Mouse (Mus musculus) CD4-positive, CD25-positive, alpha-beta regulatory T cell, adult 2 months (primary cell): ENCODE results near the gene Ints13.

ENCODE experiments used
- DNase-seq: peaks from one replicate; pipeline ENCODE4 v3.0.0-alpha.2; 2012; ENCODE audit warnings: low read depth, low spot score

Gene Ints13

GRCm38 (mm10) chr6:146540386-146540785 lies 37.2 kb downstream of the Ints13 start:
- no peak for DNase-seq

GRCm38 (mm10) chr6:146538661-146539060 lies 39.0 kb downstream of the Ints13 start:
- no peak for DNase-seq

DNA sequence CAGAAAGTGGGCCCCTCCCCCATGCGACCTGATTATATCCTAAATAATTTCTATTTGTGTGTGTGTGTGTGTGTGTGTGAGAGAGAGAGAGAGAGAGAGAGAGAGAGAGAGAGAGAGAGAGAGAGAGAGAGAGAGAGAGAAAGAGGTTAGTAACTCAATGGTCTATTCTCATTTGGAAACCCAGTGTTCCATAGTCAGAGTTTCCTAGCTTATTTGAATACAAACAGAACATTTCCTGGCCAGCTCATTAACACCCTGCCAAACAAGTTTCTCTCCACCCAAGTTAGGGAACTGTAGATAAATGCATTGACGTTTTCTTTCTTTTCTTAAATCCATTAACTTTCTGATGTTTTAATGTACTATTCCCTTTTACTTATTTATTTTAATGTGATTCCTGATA lies 39.6 kb downstream of the Ints13 start:
- DNase-seq: no peak

GRCm38 (mm10) chr6:146537111-146537510 lies 40.5 kb downstream of the Ints13 start:
- DNase-seq: no peak

- DNase-seq: no peak
Measured at GRCm38 (mm10) chr6:146535501-146535900, 42.1 kb downstream of the Ints13 start.

GRCm38 (mm10) chr6:146533146-146533545 lies 44.5 kb downstream of the Ints13 start:
- DNase-seq: no peak

DNA sequence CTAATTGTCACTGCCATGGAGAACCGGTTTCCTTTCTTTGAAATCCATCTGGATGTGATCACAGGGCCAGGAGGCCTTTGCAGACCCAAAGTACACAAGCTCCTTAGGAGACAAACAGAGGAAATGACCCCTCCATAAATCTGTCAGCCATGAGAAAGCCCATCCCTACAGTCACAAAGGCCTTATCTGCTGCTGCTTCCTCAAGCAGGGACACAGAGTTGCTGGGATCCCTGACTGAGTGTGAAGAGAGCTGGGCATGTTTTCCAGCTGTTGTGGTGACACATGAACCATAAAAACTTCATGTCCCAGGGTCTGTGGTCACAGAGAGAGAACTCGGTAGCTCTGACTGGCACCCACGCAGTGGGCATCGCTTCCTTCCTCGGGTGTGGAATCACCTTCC lies 46.9 kb downstream of the Ints13 start:
- DNase-seq: no peak

GRCm38 (mm10) chr6:146530363-146530762 lies 47.3 kb downstream of the Ints13 start:
- DNase-seq: no peak

- DNase-seq: no peak
Measured at GRCm38 (mm10) chr6:146527537-146527936, 50.1 kb downstream of the Ints13 start.

DNA sequence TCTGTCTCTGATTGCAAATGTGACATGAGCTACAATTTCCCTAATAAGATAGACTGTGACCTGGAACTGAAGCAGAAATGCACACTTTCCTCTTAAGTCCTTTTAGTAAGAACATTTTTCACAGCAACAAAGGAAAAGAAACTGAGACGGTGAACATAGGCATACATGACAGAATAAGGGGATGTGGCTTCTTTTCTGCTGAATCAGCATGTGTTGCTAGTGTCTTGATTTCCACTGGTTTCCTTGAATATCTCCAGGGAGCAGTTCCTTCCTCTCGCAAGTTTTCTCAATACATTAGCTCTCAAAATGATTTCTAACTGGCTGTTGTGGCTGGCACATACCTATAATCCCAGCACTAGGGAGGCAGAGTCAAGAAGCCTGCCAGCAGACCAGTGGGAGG lies 52.1 kb downstream of the Ints13 start:
- no peak for DNase-seq

GRCm38 (mm10) chr6:146521456-146522245 lies 56.0 kb downstream of the Ints13 start:
- DNase-seq: peak; percentile 66

- DNase-seq: no peak
Measured at GRCm38 (mm10) chr6:146519019-146519418, 58.6 kb downstream of the Ints13 start.

GRCm38 (mm10) chr6:146515936-146516335 lies 61.7 kb downstream of the Ints13 start:
- DNase-seq: peak; percentile 14

DNA sequence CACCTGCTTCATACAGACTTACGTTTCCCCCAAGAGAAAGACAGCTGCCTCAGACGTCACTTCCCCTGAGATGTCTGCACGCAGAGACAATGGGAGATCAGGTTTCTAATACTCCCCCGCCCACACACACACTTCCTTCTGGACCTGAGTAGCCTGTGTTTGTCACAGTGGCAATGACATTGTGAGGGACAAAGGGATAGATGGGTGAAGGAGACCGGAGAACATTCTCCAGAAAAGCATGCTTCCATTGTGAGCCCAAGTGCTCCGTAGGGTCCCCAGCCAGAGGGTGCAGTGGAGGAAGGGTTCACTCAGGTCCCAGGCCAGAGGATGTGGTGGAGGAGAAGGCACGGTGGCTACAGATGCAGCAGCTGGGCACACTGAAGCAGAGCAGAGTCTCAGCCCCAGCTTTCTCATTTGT lies 63.1 kb downstream of the Ints13 start:
- DNase-seq: peak; percentile 39

- no peak for DNase-seq
Measured at GRCm38 (mm10) chr6:146513899-146514298, 63.7 kb downstream of the Ints13 start.

GRCm38 (mm10) chr6:146513384-146513783 lies 64.3 kb downstream of the Ints13 start:
- DNase-seq: no peak

GRCm38 (mm10) chr6:146511511-146511910 lies 66.1 kb downstream of the Ints13 start:
- no peak for DNase-seq

- no peak for DNase-seq
Measured at GRCm38 (mm10) chr6:146509891-146510290, 67.7 kb downstream of the Ints13 start.

DNA sequence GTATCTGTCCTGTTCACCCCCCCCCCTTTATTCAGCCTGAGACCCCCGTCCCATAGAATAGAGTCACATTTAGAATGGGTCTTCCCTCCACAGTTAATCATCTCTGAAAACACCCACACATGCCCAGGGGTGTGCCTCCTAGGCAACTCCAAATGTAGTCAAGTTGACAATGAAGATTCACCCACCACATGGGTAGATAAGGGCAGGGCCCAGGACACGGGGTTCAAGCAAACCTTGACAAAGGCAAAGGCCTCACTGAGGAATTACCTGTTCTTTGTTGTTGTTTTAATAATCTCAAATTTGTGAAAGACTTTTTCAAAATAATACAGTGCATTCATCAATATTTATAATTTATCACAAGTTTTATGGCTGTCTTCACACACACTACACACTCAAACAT lies 73.2 kb downstream of the Ints13 start:
- DNase-seq: no peak

DNA sequence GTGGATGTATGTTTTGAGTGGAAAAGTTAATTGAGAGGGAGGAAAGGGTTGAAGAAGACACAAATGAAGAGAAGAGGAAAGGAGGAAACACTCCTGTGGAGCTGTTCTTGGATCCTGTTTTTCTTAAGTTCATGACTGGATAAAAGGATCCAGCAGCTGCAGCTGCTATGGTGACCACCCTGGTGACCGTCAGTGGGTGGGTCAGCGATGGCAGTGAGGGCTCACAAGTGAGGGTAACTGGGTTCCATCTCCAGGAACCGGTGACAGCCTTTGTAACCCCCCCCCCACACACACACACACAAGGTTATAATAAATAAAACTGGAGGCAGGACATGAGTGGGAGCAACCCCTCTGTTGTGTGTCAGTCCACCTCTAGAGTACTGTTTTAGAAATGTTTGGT lies 74.8 kb downstream of the Ints13 start:
- no peak for DNase-seq

- peak; percentile 84 for DNase-seq
Measured at GRCm38 (mm10) chr6:146501866-146502804, 75.5 kb downstream of the Ints13 start, which contains the start of gene Itpr2. Itpr2 (minus strand) TSS chr6:146502223.

- peak; percentile 76 for DNase-seq
Measured at GRCm38 (mm10) chr6:146501316-146501865, 76.2 kb downstream of the Ints13 start.
